Mouse (Mus musculus): ENCODE results near the gene Ogg1.
"Not testable (repeated sequence)": the region's sequence is repeated elsewhere in the genome, so short reads cannot be mapped to it uniquely, and the experiment has no call there.

Ogg1 gene

DNA sequence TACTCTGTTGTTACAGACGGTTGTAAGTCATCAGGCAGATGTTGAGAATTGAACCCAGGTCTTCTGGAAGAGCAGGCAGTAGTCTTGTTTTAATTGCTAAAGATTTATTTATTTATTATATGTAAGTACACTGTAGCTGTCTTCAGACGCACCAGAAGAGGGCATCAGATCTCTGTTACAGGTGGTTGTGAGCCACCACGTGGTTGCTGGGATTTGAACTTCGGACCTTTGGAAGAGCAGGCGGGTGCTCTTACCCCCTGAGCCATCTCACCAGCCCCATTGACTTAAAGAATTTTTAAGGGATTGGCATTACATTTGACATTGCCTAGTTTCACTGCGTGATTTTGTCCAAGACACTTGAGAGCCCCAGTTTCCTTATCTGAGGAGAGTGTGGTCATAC lies 6.0 kb downstream of the Ogg1 start:
- not testable (repeated sequence) for DNase-seq (ENCODE audit: low read depth)

DNA sequence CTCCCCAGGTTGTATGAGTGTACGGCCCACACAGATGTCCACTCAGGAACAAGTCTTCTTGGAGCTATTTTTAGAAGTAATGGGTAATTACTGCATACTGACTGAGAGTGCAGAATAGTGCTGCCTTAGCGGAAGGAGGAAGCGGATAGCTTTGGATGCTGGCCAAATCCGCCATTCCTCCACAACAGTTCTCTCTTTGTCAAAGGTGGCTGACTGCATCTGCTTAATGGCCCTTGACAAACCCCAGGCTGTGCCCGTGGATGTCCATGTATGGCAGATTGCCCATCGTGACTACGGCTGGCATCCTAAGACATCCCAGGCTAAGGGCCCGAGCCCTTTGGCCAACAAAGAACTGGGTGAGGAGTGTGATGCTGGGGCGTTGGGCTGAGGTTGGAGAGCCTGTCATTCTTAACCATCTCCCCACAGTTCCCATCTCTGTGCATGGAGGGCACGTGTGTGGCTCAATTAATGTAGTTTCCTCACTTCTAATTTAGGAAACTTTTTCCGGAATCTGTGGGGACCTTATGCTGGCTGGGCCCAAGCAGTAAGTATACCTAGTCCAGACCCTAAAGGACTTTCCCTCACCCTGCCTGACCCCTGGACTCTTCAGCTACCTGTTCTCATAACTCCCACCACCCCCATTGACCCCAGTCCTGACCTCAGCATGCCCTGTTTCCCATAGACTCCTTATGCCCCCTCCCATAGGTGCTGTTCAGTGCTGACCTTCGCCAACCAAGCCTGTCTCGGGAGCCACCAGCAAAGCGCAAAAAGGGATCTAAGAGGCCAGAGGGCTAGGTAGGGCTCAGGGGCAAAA lies 6.6 kb downstream of the Ogg1 start:
- no peak for DNase-seq (ENCODE audit: low read depth)

DNA sequence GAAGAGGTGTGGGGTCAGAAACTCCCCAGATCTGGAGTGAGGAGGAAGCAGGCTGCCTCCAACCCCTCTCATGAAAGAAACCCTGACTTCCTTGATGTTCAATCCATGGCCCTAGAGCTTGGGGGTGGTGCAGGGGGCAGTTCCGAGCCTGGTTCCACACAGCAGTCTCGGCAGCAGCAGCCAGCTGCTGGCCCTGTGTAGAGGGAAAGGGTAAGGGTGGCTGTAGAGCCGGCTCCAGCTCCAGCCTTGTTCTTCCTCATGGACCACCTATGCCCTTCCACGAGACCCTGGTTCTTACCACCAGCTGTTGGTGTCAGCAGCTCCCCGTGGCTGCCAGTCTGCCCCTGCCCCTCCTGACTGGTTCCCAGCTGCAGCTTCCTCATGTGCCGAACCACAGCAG lies 7.4 kb downstream of the Ogg1 start:
- DNase-seq (ENCODE audit: low read depth): no peak

GRCm38 (mm10) chr6:113336852-113337620 lies 10.3 kb downstream of the Ogg1 start:
- DNase-seq (ENCODE audit: low read depth): no peak

GRCm38 (mm10) chr6:113341574-113341973 lies 14.8 kb downstream of the Ogg1 start:
- DNase-seq (ENCODE audit: low read depth): no peak

DNA sequence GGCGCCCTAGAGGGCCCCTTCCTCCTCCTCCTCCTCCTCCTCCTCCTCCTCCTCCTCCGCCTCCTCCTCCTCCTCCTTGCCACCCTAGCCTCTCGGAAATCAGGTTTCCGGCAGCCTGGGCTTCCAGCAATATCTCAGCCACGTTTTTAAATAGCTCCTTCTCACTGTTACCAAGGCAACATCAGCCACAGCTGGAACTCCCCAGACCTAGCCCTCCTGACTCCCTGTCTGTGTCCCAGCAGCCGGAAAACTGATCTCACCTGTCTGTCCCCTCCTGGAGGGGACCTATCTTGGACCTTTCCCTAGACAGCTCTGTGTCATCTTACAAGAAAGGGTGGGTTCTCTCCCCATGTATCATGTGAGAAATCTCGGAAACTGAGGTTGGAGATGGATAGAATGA lies 15.5 kb downstream of the Ogg1 start:
- DNase-seq (ENCODE audit: low read depth): no peak

GRCm38 (mm10) chr6:113343177-113344092 lies 16.7 kb downstream of the Ogg1 start, which contains the start of gene Camk1:
Gene Camk1 (minus strand): TSS chr6:113343984.
- peak; percentile 32 for DNase-seq (ENCODE audit: low read depth)

DNA sequence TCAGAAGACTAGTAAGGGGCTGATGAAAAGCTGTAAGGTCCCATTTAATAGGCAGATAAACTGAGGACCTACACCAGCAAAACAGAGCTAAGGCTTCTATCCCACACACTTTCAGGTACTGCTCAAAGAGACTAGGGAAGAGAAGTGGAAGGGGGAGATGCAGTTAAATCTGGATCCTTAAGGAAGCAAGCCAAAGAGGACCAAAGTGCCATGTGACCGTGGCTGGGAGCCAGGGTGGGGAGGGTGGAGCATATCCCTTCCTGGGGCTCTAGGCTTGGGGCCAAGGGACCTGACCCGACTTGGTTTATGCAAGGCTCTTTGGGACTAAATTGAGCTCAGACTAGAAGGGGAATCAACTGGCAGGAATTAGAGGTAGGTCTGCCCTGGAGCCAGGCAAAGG lies 17.5 kb downstream of the Ogg1 start:
- DNase-seq (ENCODE audit: low read depth): no peak

GRCm38 (mm10) chr6:113346897-113347296 lies 20.1 kb downstream of the Ogg1 start:
- DNase-seq (ENCODE audit: low read depth): no peak

GRCm38 (mm10) chr6:113350538-113350937 lies 23.8 kb downstream of the Ogg1 start:
- no peak for DNase-seq (ENCODE audit: low read depth)

GRCm38 (mm10) chr6:113351161-113351560 lies 24.4 kb downstream of the Ogg1 start:
- no peak for DNase-seq (ENCODE audit: low read depth)

GRCm38 (mm10) chr6:113351653-113352052 lies 24.9 kb downstream of the Ogg1 start:
- no peak for DNase-seq (ENCODE audit: low read depth)

DNA sequence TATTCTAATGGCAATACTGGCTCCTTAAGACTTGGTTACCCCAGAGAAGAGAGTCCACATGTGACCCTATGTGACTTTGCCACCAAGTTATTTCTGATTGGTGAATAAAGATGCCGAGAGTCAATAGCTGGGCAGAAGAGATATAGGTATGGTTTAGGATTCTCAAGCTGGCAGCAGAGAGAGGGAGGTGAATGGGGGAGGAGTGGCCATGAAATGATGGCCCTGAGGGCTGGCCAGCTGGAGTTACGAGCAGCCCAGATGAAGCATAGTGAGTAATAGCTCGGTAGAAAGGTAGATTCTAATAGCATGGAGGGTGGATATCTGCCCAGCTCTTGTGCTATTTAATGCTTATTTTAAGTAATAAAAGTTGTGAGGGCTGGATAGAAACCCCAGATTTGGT lies 26.0 kb downstream of the Ogg1 start:
- no peak for DNase-seq (ENCODE audit: low read depth)

DNA sequence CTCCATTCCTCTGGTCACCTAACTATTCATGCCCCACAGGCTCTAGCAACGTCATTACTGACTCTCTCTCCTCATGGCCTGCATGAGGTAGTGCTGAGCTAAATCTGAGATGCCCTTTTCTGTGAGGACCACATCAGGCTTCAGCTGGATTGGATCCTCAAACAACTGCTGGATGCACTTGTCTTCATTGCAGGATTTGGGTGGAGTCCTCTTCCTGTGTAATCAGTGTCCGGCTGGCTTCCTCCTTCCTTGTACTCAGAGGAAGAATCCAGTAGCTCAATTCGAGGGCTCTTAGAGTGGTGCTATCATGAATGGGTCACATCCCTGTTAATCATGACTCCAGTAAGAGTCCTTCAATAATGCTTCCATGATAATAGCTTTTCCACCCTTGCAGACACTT lies 26.9 kb downstream of the Ogg1 start:
- DNase-seq (ENCODE audit: low read depth): no peak

- DNase-seq (ENCODE audit: low read depth): no peak
Measured at GRCm38 (mm10) chr6:113361476-113361875, 34.7 kb downstream of the Ogg1 start.

DNA sequence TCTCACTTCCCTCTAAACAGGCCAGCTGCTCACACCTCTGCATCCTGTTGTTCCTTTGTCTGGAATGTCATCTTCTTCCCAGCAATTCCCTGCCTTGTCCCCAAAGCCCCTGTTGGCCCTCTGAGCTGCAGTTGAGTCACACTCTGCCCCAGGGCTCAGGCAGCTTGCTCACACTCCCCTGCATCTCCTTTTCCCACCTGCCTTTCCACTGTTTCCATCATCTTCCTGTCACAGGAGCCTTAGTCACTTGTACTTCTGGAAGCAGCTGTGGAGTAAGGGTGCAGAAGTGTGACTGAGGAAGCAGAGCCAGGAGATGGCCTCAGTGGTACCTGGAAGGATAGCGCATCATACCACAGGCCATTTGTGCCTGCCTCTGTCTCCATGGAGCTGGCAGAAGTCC lies 35.5 kb downstream of the Ogg1 start:
- DNase-seq (ENCODE audit: low read depth): no peak

GRCm38 (mm10) chr6:113364518-113365135 lies 37.9 kb downstream of the Ogg1 start:
- DNase-seq (ENCODE audit: low read depth): no peak

DNA sequence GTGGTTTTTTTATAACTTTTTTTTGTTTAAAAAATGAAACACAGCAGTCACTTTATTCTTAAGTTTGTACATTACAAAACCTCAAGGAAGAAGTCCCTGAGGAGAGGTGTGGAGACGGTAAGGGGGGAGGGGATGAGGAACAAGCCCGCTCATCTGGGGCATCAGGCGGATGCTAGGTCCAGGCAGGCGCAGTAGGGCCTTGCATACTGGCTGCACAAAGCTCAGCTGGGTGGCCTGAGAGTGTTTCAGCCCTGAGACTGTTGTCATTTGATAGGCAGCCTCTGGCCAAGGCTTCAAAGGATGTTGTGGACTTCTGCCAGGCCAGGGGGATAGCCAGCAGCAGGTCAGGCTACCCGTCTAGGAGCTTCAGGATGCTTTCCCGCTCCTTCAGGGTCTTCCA lies 39.9 kb downstream of the Ogg1 start:
- DNase-seq (ENCODE audit: low read depth): no peak

- no peak for DNase-seq (ENCODE audit: low read depth)
Measured at GRCm38 (mm10) chr6:113367574-113367973, 40.8 kb downstream of the Ogg1 start.

DNA sequence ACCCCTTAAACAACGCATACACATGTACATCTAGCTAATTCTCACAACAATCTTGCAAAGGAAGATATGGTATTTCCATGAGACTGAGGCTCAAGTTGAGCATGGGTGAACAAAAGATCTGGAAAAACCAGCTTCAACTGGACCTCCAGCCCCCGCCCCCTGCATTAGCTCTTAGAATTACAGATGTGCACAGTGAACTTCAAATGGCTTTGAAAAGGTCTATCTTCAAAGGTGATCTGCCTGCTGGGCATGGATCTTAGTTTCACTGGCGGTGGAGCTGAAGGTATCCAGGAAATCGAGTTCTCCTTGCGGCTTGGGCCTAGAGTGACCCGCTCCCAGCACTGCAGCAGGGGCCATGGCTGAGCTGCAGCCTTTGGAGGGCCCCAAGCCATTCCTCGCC lies 41.4 kb downstream of the Ogg1 start:
- DNase-seq (ENCODE audit: low read depth): no peak

DNA sequence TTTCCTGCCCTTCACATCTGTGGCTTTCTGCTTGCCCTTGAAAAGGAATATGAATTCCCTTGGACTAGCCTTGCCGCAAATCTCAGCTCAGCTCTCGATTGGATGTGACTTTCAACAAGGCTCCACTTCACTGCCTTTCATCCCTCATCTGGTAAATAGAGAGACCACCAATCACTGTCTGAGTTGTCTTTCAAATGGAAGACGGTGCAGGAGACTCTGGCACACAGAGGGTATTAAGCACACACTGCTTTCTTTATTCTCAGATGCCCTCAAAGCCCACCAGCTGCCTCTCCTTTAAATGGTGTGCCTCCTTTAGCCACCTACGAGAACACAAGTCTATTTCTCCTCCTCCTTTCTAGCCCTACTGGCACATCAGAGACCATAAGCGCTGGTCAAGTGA lies 41.8 kb downstream of the Ogg1 start:
- DNase-seq (ENCODE audit: low read depth): no peak

Data from induced T-regulatory cell, adult 2 months (primary cell).